Mouse (Mus musculus) C2C12 (cell line): ENCODE results near the gene Ect2l. TPM values are rescaled to one million over a fixed set of nuclear protein-coding genes. Genes with fewer than 3 reads are reported as not detected.
"Not testable (repeated sequence)": the region's sequence is repeated elsewhere in the genome, so short reads cannot be mapped to it uniquely, and the experiment has no call there.

Experiments used
- H3K27me3 ChIP-seq: one replicate; pipeline ENCODE4 v1.6.1; 2011; ENCODE audit not compliant: control insufficient read depth, insufficient read depth, insufficient read length
- H3K36me3 ChIP-seq: one replicate; pipeline ENCODE4 v1.6.1; 2011; ENCODE audit not compliant: control insufficient read depth, insufficient read depth
- H3K4me3 ChIP-seq: one replicate; pipeline ENCODE4 v1.5.1; 2011; ENCODE audit warnings: mild to moderate bottlenecking, control low read depth; ENCODE audit not compliant: poor library complexity, insufficient read depth, severe bottlenecking
- H3K79me2 ChIP-seq: one replicate; pipeline ENCODE4 v1.6.1; 2011; ENCODE audit not compliant: control insufficient read depth, insufficient read depth
- H3K79me3 ChIP-seq: one replicate; pipeline ENCODE4 v1.6.1; 2011; ENCODE audit warnings: low read depth, control low read depth
- H3ac ChIP-seq: one replicate; pipeline ENCODE3; 2011; ENCODE audit warnings: low read depth; ENCODE audit not compliant: control insufficient read depth, insufficient read length
- CEBPB ChIP-seq: IDR thresholded peaks from one replicate; pipeline ENCODE4 v1.6.1; 2011; ENCODE audit warnings: low read depth, mild to moderate bottlenecking, control low read depth, moderate library complexity
- CTCF ChIP-seq: IDR thresholded peaks from one replicate; pipeline ENCODE4 v1.5.1; 2011; ENCODE audit not compliant: control insufficient read depth, insufficient read depth, insufficient read length
- FOSL1 ChIP-seq: IDR thresholded peaks from one replicate; pipeline ENCODE4 v1.8.0; 2011; ENCODE audit warnings: mild to moderate bottlenecking, low read length; ENCODE audit not compliant: poor library complexity, insufficient read depth, severe bottlenecking
- MAX ChIP-seq: IDR thresholded peaks from one replicate; pipeline ENCODE4 v1.6.1; 2011; ENCODE audit warnings: mild to moderate bottlenecking, control low read depth
- MYOD1 ChIP-seq: IDR thresholded peaks from one replicate; pipeline ENCODE4 v1.6.1; 2011; ENCODE audit warnings: low read depth; ENCODE audit not compliant: control insufficient read depth, insufficient read length
- MYOG ChIP-seq: IDR thresholded peaks from one replicate; pipeline ENCODE4 v1.6.1; 2011; ENCODE audit not compliant: control insufficient read depth, insufficient read length; ENCODE audit errors: extremely low read depth
- USF1 ChIP-seq: IDR thresholded peaks from one replicate; pipeline ENCODE4 v1.6.1; 2011; ENCODE audit warnings: low read depth, mild to moderate bottlenecking, control low read depth, moderate library complexity
- polyA plus RNA-seq: library from polyadenylated mRNA; unstranded; fragments of >200 nt; fragmentation: generic; extraction: Trizol; gene quantifications from one replicate; pipeline ENCODE4 v1.2.1, GENCODE M21; 2012; ENCODE audit warnings: missing spikeins

The Ect2l gene
- polyA plus RNA-seq, 1 experiment: 0.06 TPM

GRCm38 (mm10) chr10:18147224-18147623 is 63.5 kb downstream of the Ect2l start:
- no peaks in the 10 kb centered on the region for H3K36me3 ChIP-seq
- no peaks in the 10 kb centered on the region for H3K79me2 ChIP-seq
- H3K4me3 ChIP-seq: no peak overlapping the region
- no peaks in the 10 kb centered on the region for H3K27me3 ChIP-seq
- TF ChIP-seq MYOD1 (no peak), MYOG (no peak), MAX (no peak), FOSL1 (no peak), USF1 (no peak), CEBPB (no peak), CTCF (no peak)
- no peaks in the 10 kb centered on the region for H3K79me3 ChIP-seq
- H3ac ChIP-seq: no peak overlapping the region

- H3K79me2 ChIP-seq: no peaks in the 10 kb centered on the region
- no peaks in the 10 kb centered on the region for H3K36me3 ChIP-seq
- H3K79me3 ChIP-seq: no peaks in the 10 kb centered on the region
- H3K27me3 ChIP-seq: no peaks in the 10 kb centered on the region
- no peak for TF ChIP-seq USF1
- no peak for TF ChIP-seq CTCF
- TF ChIP-seq MYOD1: no peak
- TF ChIP-seq FOSL1: no peak
- no peak for TF ChIP-seq MAX
- TF ChIP-seq MYOG: no peak
- no peak for TF ChIP-seq CEBPB
- no peak overlapping the region for H3K4me3 ChIP-seq
- no peak overlapping the region for H3ac ChIP-seq
These were observed 68.5 kb downstream of the Ect2l start for GRCm38 (mm10) chr10:18142231-18142630.

- no peaks in the 10 kb centered on the region for H3K79me2 ChIP-seq
- no peaks in the 10 kb centered on the region for H3K36me3 ChIP-seq
- no peak overlapping the region for H3ac ChIP-seq
- no peaks in the 10 kb centered on the region for H3K27me3 ChIP-seq
- TF ChIP-seq MAX (no peak), USF1 (no peak), MYOD1 (no peak), CTCF (no peak), CEBPB (no peak), FOSL1 (no peak), MYOG (no peak)
- H3K79me3 ChIP-seq: no peaks in the 10 kb centered on the region
- H3K4me3 ChIP-seq: no peak overlapping the region
These were observed 69.3 kb downstream of the Ect2l start for GRCm38 (mm10) chr10:18141389-18141788.

GRCm38 (mm10) chr10:18139615-18140014 is 71.1 kb downstream of the Ect2l start:
- no peaks in the 10 kb centered on the region for H3K79me3 ChIP-seq
- H3K36me3 ChIP-seq: no peaks in the 10 kb centered on the region
- H3K79me2 ChIP-seq: no peaks in the 10 kb centered on the region
- no peak for TF ChIP-seq MYOD1
- TF ChIP-seq CTCF: no peak
- no peak for TF ChIP-seq MAX
- TF ChIP-seq MYOG: no peak
- no peak for TF ChIP-seq FOSL1
- TF ChIP-seq CEBPB: no peak
- TF ChIP-seq USF1: no peak
- no peak overlapping the region for H3ac ChIP-seq
- no peak overlapping the region for H3K4me3 ChIP-seq
- no peaks in the 10 kb centered on the region for H3K27me3 ChIP-seq

GRCm38 (mm10) chr10:18138853-18139503 is 71.7 kb downstream of the Ect2l start:
- H3K79me2 ChIP-seq, H3ac ChIP-seq, H3K4me3 ChIP-seq, H3K36me3 ChIP-seq, H3K27me3 ChIP-seq, H3K79me3 ChIP-seq: not testable (repeated sequence)

- Histone ChIP-seq H3ac (no peak overlapping the region), H3K27me3 (no peaks in the 10 kb centered on the region), H3K79me2 (no peaks in the 10 kb centered on the region), H3K4me3 (no peak overlapping the region), H3K36me3 (peaks cover 4% of the 10 kb centered on the region), H3K79me3 (no peaks in the 10 kb centered on the region)
- TF ChIP-seq CEBPB: no peak
- TF ChIP-seq MYOG: no peak
These were observed 78.7 kb downstream of the Ect2l start for GRCm38 (mm10) chr10:18131666-18132650.
